Mouse (Mus musculus) retina, postnatal 1 day (tissue): ENCODE measurements at regions not wholly inside any gene's neighbourhood (a gene's known extent, or its start where the extent isn't known, plus 50 kb on each side); places are given as distances from the start of the nearest gene placed in this dataset.
A peak's percentile ranks its signal among the peaks of the same experiment; 100 is the strongest.

Experiments
- DNase-seq: peaks from one replicate; pipeline ENCODE4 v3.0.0-alpha.2; 2012

DNA sequence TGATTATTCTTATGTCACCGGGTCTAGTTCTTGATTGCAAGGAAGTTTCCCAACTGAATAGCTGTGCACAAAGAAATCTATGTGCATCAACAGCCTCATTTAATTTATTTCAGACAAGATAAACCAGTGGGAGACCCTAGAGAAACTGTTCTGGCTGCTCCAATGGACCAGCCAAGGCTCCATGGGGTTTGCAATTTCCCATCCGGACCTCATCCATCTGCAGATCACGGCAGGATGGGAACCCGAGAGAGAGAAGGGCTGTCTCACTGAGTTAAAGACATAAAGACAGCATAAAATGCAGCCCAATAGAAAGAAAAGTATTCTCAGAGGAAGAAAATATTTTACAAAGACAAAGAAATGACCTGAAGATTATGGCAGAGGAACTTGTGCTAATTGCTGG lies 458.5 kb upstream of the Cdh10 start:
- no peak for DNase-seq

DNA sequence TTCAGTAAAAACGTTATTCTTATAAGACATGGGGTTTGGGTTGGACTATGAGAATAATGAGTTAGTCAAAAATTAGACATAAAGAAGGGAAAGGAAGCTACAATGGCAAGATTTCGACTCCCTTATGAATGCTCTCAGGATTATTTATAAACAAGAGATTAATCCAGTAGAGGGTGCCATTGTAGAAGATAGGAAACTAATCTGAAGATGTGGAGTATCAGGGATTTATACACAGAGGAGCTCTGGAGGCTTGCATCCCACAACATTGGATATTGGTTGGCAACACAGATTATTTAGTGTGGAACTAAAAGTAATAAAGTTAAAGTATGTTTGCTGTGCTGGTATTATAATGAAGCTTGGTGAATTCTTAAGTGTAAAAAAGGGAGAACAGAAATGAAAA lies 419.0 kb upstream of the Cdh10 start:
- DNase-seq = peak; percentile 30

DNA sequence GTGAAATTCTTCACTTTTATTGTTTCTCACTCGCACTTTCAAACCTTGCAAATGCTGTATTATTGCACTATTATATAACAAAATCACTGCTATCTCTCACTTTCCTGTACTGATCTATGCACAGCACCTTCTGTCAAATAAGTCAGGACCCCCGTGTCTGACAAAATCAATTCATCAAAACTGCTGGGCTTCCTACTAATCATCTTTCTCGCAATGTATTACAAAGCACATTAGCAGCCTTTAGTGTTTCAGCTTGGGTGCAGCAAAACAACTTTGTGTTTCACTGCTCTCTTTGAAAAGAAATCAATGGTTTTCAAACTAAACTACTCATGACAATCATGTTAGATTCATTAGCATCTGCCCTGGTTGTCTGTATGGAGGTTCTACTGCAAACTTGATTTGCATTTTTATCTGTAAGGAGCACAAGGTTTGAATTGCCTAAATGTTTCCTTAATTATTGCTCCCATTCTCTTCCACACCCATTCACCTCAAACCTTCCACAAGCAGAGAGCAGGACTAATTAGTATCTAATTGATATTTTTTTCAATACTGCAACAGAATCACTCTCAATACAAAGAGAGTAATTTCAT lies 418.4 kb upstream of the Cdh10 start:
- DNase-seq = peak; percentile 83

DNA sequence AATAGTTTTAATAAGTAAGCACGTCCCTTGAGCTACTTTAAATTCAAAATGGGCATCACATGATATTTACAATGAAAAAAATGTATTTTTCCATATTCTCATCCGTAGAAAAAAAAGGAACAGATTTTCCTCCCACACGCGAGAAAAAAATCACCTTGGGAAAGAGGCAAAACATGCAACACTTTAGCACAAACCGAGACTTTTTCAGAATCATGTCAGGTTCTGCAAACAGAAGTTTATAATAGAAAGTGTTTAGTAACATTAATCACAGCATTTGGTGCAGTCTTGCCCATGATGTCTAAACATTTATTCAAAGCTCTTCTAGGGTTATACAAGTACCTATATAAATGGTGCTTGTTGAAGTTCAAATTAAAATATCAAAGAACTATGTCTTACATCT lies 386.0 kb upstream of the Cdh10 start:
- no peak for DNase-seq

DNA sequence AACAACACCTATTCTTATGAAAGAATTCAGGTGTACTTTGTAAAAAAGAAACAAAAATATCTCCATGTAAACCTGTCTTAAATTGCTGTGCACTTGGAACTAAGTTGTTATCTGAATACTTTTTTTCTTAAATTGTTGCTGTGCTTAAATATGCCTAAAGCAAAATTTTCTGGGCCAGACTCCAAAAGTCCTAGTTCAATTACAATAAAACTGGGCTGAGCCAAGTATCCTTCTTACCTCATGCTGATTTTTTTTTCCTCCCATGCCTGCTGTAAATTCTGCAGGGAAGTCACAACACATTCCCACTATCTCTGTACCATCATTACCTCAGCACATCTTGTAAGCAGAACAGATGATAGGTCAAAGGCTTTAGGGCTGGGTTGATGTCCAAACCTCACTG lies 364.9 kb upstream of the Cdh10 start:
- DNase-seq = no peak

DNA sequence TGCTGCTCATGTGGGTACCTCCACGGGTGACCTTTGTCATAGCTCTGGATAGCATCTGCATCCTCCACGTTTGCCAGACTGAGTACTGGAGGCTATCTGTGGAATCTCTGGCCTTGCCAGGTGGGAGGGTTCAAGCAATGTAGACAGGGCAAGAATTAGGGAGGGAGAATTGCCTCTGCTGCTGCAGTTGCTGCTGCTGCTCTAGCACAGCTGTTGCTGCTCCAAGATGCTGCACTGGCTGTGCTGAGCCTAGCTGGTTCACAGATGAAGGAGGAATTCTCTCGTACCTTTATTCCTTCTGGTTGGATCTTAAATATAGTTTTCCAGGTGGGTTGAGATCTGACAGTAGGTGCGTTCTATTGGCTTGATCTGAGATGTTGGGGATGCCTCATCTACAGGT lies 336.4 kb upstream of the Cdh10 start:
- no peak for DNase-seq

DNA sequence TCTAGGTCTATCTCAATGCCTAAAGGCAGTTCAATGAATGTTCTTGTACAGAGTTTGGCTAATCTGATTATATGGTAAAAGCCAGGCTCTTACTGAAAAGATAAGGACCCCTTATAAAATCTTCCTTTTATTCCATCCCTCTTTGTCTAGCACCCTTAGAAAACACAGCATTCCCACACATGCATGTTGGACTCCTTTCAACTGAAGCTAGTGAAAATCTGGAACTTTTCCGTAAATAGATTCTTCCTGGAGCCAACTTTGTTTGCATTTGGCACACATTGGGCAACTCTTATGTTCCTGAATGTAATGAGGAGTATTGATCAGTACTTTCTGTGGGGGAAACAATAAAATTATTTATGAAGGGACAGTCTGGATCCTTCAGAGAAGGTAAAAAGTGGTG lies 307.1 kb upstream of the Cdh10 start:
- no peak for DNase-seq

DNA sequence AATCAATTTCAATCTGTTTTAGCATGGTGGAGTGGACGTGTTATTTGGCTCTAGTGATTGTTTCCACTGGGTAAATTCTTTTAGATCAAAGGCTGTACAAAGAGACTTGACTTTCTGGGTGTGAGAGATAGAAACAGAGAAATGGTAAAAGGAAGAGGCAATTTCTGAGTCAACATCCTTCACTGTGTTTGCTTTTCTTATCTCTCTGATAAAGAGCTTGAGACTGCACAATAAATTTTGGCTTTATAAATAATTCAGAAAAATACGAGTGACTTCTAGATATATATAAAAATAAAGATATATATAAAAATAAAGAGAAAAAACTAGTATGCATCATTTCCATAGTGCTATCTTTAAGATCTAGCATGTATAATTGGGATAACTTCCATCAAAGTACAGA lies 301.0 kb upstream of the Cdh10 start:
- DNase-seq = no peak

DNA sequence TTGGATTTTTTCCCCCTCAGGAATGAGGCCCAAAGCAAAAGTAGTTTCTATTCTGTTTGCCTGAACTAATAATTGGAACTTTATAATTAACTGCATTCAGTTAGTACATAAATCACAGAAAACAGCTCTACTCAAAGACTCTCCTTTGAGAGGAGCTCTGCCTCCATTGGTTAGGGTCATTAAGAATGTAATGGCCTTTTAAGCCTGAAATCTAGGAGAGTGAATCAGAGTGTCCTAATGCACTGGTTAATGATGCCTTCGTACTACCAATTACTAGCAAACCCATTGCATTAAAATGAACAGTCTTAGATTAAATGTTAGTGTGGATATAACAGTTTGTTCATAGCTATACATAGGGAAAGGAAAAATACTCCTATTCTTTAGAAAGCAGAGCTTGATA lies 262.3 kb upstream of the Cdh10 start:
- DNase-seq = no peak
